Mouse (Mus musculus) adrenal gland, adult 2 months (tissue): Measurements from ENCODE around the gene Sppl2b. TPM values are rescaled to one million over a fixed set of nuclear protein-coding genes. Genes with fewer than 3 reads are reported as not detected.
A peak's percentile ranks its signal among the peaks of the same experiment; 100 is the strongest.
"Not testable (repeated sequence)": the region's sequence is repeated elsewhere in the genome, so short reads cannot be mapped to it uniquely, and the experiment has no call there.

ENCODE experiments used
- DNase-seq: peaks from one replicate; pipeline ENCODE4 v3.0.0; 2021
- long read RNA-seq: library from polyadenylated mRNA; stranded (forward); transcript quantifications from one replicate; pipeline ENCODE4 v2.0.0, GENCODE M21; 2021
- polyA plus RNA-seq: library from polyadenylated mRNA; depleted of rRNA; stranded (reverse); fragments of >200 nt; gene quantifications from 2 replicates; pipeline ENCODE4 v1.2.3, GENCODE M21; 2012; rRNA removed
- total RNA-seq, 2 experiments: library from RNA; stranded (reverse); gene quantifications; 2 replicates each; pipeline ENCODE4 v1.2.3; 2021

The Sppl2b gene
- 10 to 100 TPM; 28.5 to 35.2 TPM for total RNA-seq
- polyA plus RNA-seq, result 114 and 116 TPM in 2 replicates
- long read RNA-seq, transcript Sppl2b-201 (15 exons, 2,869 nt), result major isoform, 19 of 54 reads
- long read RNA-seq, partial matches to known transcripts, result 6 of 54 reads
- long read RNA-seq, other reads (novel, unspliced or antisense), result 29 of 54 reads

GRCm38 (mm10) chr10:80854913-80855748, at the start of gene Sppl2b, which contains the start of gene Lsm7:
TSS of gene Sppl2b (plus strand) at chr10:80855275.
TSS of gene Lsm7 (minus strand) at chr10:80855209.
- peak; percentile 99 for DNase-seq

- DNase-seq, result no peak
Measured at GRCm38 (mm10) chr10:80805322-80805721, 49.8 kb upstream of the Sppl2b start.

- peak; percentile 82 for DNase-seq
Measured at GRCm38 (mm10) chr10:80805925-80806324, 49.1 kb upstream of the Sppl2b start.

DNA sequence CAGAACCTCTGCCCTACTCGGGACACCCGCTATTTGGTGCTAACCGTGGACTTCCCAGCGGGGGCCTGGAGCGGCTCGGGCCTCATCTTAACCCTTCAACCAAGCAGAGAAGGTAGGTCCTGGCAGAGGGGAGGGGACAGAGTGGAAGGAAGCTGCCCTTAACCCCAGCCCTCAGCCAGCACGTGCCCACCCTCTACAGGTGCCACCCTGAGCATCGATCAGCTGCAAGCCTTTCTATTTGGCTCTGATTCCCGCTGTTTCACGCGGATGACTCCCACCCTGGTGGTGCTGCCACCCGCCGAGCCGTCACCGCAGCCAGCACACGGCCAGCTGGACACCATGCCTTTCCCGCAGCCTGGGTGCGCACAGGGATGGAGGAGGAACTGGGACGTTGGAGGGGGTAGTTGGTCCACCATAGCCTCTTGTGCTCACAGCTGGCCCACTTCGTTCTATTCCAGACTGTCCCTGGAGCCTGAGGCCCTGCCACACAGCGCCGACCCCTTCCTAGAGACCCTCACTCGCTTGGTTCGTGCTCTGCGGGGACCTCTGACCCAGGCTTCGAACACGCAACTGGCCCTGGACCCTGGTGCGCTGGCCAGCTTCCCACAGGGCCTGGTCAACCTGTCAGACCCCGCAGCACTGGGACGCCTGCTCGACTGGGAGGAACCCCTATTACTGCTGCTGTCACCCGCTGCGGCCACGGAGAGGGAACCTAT, 48.6 kb upstream of the Sppl2b start:
- DNase-seq, result no peak

- peak; percentile 89 for DNase-seq
Measured at GRCm38 (mm10) chr10:80807057-80807627, 47.9 kb upstream of the Sppl2b start.

GRCm38 (mm10) chr10:80808099-80808984, 46.7 kb upstream of the Sppl2b start:
- DNase-seq, result no peak

DNA sequence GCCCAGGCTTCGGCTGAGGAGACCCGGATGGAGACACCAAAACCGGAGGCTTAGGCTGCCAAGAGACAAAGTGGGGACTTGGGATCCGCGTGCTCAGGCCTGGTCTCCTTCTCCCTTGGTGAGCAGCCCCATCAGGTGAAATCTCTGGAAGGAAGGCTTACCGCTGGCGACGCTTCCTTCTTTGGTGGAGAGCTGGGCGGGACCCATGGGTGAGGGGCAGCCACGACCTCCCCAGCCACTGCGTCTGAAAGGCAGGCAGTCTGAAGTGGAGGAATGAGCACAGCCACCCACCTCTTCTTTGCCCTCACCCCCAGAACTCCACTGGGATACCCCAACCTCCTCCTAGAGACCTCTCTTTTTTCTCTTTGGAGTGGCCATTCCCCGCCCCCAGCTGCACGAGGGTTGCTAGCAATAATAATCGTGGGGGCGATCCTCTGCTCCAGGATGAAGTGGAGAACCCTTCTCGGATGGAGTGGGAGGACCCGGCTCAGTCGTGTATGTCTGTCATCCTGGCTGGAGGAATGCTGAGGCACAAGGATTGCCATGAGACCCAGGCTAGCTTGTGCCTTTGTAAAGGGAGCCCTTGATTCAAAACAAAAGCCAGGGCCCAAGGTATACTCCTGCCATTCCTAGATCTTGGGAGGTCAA, 46.0 kb upstream of the Sppl2b start:
- no peak for DNase-seq

DNA sequence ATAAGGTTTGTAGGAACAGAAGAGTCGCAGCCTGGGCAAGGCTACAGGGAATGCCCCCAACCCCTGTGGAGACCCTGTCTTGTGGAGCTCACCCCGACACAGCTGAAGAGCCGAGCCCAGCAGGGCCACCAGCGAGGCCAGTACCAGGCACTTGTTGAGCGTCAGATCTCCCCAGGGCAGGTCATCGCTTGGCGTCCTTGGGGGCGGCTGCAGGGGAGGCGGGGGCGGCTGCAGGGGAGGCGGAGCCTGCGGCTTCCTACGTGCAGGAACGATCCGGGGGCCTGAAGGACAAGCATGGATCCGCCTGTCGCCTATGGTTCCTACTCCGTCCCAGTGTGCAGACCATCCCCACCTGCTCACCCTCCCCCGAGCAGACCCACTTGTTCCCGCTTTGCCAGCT, 45.0 kb upstream of the Sppl2b start:
- DNase-seq, result peak; percentile 86

- peak; percentile 80 for DNase-seq
Measured at GRCm38 (mm10) chr10:80812391-80813041, 42.6 kb upstream of the Sppl2b start.

- no peak for DNase-seq
Measured at GRCm38 (mm10) chr10:80813366-80813765, 41.7 kb upstream of the Sppl2b start, which contains the start of gene Jsrp1. TSS of gene Jsrp1 (minus strand) at chr10:80813498.

DNA sequence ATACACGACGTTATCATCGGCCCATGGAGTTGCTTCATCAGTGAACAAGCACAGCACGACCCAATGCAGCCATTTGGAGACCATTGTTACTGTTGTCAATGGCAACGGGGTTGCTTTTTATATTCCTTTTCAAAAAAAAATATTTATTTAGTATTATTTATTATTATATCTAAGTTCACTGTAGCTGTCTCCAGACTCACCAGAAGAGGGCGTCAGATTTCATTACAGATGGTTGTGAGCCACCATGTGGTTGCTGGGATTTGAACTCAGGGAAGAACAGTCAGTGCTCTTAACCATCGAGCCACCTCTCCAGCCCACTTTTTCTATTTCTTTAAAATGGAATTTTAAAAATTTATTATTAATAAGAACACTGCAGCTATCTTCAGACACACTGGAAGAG, 40.3 kb upstream of the Sppl2b start:
- DNase-seq, result no peak

DNA sequence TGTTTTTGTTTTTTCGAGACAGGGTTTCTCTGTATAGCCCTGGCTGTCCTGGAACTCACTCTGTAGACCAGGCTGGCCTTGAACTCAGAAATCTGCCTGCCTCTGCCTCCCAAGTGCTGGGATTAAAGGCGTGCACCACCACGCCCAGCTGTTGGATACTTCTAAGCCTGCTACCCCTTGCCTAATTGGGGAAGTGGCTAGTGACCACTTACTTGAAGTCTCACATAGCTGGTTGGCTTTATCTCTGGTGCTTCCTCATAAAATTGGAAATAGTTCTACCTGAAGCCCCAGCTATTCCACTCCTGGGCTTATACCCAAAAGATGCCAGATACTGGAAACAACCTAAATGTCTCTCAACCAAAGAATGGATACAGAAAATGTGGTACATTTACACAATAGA, 38.8 kb upstream of the Sppl2b start:
- DNase-seq, result not testable (repeated sequence)

- no peak for DNase-seq
Measured at GRCm38 (mm10) chr10:80817164-80817563, 37.9 kb upstream of the Sppl2b start.

GRCm38 (mm10) chr10:80817955-80818354, 37.1 kb upstream of the Sppl2b start:
- not testable (repeated sequence) for DNase-seq

GRCm38 (mm10) chr10:80818599-80819281, 36.3 kb upstream of the Sppl2b start:
- DNase-seq, result no peak

- no peak for DNase-seq
Measured at GRCm38 (mm10) chr10:80819406-80819805, 35.7 kb upstream of the Sppl2b start.

GRCm38 (mm10) chr10:80821991-80822390, 33.1 kb upstream of the Sppl2b start:
- DNase-seq, result no peak

GRCm38 (mm10) chr10:80822528-80822927, 32.5 kb upstream of the Sppl2b start:
- no peak for DNase-seq

- DNase-seq, result no peak
Measured at GRCm38 (mm10) chr10:80823316-80823715, 31.8 kb upstream of the Sppl2b start.
